Mouse (Mus musculus): Measurements from ENCODE around the gene E130308A19Rik. TPM values are rescaled to one million over a fixed set of nuclear protein-coding genes. Genes with fewer than 3 reads are reported as not detected.

The E130308A19Rik gene
- total RNA-seq, 2 experiments from 2014 or later: 14.7 to 19.0 TPM

DNA sequence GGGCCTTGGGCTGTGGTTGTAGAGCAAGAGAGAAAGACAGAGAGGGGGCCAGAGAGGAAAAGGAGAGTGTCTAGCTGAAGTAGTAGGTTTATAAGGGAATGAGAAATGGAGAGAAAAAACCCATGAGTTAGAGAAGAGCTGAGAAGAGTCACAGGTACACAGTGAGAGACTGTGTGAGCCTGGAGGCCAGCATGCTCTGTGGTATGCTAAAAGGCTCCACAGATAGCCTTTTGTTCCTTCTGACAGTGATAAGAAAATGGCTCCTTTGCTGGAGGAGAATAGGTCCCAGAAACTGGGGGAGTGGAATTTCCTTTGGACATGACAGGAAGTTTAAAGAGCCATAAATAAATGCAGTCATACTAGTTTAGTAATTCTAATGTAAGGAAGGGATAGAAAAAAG is 13.2 kb downstream of the E130308A19Rik start:
- DNase-seq: no peak

DNA sequence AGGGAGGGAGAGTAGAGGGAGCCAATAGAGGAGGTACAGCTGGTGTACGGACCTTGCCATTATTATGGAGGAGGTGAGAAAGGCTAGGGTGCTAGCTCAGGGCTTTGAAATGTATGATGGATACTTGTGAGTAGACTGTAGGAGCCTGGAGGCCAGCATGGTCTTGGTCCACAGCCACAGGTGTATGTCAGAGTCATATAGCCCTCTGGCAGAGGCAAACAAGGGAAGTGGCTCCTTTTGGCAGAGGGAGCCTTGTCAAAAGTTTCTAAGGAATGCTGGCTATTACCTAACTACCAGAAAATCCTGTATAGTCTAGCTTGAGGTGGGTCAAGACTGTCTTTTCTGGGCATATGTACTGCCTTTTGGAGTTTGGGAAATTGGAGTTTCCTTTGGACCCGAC is 14.7 kb downstream of the E130308A19Rik start:
- DNase-seq: no peak

DNA sequence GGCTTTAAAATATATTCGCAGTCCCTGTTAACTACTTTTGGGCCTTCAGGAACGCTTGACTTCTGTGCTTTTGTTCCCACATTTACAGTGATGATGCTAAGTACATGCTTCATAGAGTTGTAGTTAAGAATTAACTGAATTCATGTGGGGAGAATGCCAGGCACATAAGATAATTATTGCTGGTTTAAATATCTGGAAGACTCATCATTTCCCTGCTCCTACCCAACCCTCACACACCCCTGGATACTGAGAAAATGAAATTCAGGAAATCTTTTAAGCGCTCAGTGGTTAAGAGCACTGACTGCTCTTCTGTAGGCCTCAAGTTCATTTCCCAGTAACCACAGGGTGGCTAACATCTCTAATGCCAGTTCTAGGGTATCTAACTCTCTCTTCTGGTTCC is 16.0 kb downstream of the E130308A19Rik start:
- DNase-seq: no peak

DNA sequence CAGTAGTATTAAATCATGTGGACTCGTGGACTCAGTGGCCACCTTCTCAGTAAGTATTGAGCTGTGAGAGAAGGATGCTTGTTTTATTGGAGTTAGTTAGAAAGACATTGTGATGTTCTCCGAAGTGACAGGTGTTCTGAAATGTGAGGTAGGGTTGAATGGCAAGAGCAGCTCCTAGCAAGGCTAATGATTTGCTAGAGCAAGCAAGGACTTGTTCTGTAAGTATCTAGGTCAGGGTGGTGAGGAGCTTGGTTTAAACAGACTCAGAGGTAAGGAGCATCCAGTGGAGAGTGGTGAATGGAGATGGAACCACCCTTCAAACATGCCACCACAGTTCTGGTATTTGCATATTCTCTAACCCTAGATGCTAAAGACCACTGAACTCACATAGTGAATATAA is 16.6 kb downstream of the E130308A19Rik start:
- no peak for DNase-seq

DNA sequence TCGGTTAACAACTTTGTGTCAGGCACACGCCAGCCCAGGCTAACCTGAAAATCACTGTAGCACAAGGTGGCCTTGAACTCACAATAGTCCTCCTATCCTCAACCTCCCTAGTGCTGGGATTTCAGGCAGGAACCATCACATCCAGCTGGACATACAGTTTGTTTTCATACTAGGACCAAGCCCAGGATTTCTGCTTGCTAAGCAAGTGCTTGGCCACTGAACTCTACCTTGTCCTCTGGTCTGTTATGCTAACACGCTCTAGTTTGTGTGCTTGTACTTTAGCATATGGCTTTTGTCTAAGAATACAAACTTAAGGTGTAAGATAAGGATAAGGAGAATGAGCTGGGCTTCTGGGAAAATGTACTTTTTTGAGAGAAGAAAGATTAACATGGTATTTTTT is 18.4 kb downstream of the E130308A19Rik start:
- no peak for DNase-seq

DNA sequence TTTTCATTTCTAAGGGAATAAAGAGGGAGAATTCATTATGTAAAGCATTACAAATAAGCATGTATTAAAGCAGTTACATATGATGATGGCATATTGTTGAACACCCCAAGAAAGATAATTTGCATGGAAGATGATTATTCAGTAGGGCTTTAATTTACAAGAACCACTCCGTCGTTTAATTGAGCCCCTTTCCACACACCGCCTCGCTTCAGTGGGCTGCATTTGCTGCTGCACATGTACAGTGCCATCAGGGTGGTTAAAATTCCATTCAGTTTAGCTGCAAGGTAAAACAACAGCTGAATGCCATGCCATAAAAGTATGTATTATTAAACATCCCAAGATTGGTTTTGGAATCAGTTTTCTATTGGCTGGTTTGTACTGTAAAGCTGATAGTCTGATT is 19.0 kb downstream of the E130308A19Rik start:
- DNase-seq: no peak

DNA sequence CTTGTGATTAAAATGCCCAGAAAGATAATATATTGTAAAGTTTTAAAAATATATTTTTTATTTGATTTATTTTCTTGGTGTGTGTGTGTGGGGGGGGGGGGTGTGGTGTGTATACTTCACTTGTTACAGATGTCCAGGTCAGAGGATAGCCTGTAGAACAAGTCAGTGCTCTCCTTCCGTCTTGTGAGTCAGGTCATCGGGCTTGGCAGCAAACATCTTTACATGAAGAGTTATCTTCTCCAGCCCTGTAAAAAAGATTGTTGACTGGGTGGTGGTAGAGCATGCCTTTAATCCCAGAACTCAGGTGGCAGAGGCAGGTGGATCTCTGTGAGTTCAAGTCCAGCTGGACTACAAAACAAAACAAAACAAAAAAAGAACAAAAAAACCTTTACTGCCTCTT is 19.6 kb downstream of the E130308A19Rik start:
- no peak for DNase-seq

DNA sequence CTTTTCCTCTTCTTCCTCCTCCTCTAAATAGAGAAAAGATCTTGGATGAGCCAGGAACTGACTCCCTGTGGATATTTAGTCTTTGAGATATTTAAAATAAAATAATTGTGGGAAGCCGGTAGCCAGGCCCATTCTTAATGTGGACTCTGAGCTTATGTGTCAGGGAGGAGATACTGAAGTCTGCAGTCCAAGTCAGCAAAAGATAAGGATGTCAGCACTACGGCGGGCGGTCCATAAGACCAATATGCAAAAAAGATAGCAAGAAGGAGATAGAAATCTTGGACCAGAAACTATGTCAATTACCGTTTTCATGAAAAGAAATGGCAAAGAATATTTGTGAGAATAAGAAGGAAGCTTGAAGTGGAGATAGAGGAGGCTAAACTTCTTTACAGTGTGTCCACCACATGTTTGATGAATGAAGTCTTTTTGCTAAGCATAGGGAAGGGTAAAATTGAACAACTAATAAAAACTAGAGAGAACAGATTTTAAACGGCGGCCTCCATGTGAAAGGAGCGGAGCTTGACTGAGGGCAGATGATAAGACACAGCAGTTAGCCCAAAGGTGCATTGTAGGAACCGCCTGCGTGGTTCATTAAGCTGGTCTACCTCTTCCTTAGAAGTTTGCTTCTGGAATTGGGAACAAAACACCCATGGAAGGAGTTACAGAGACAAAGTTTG is 20.1 kb downstream of the E130308A19Rik start:
- no peak for DNase-seq

DNA sequence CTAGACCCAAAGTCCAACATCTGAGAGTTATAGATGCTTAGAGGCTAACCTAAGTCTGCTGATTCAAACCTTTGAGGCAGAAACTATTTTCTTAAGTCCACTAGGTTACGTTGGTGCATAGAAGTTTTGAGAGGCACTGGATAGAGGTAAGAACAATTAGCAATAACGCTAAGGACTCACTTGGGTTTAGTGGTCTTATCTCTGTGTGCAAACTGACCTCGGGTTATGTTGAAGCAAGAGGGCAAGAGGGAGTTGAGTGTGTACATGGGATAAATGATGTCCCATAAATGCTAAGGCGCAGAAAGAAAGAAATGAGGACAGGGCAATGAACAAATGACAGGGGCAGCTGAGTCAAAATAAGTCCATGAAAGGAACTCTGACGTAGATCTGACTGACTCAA is 23.1 kb downstream of the E130308A19Rik start:
- no peak for DNase-seq

DNA sequence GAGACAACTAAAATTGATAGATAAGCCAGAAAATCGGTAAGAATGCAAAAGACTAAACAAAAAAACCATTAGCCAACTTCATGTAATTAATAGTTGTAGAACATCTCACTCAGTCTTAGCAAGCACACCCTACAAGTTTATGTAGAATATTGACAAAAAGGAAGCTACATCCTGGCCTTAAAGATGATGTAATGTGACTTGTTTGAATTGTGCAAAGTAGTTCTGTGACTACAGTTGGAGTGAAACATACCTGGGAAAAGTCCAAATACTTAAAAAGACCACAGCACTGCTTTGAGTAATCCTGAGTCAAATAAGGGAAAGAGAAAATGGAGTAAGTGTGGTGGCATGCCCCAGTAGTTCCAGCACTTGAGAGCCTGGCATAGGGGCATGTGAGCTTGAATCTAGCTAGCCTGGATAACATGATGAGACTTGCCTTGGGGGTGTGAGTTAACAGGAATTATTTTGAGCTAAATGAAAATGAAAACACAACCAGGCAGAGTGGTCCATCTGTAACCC is 26.2 kb downstream of the E130308A19Rik start:
- DNase-seq: no peak

DNA sequence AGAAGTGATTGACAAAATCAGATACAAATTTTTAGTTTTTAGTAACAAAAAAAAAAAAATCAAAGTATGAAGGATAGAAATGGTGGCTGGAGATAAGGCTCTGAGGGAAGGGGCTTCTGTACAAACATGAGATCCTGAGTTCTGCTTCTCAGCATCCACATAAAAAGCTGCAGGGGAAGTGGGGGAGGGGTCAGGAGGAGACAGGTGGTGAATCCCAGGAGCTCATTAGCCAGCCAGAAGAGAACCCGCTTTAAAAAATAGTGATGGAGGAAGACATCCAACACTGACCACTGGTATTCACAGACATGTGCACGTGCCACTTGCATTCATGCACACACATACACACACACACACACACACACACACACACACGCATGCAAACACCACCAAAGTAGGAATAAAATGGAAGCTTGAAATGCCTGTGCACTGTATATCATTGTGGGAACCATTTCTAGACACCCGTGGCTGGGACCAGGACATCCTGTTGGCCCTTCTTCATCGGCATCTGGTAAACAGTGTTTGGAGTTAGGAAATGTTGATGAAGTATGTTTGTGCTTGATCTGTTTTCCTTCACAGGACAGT is 30.1 kb downstream of the E130308A19Rik start:
- DNase-seq: no peak

DNA sequence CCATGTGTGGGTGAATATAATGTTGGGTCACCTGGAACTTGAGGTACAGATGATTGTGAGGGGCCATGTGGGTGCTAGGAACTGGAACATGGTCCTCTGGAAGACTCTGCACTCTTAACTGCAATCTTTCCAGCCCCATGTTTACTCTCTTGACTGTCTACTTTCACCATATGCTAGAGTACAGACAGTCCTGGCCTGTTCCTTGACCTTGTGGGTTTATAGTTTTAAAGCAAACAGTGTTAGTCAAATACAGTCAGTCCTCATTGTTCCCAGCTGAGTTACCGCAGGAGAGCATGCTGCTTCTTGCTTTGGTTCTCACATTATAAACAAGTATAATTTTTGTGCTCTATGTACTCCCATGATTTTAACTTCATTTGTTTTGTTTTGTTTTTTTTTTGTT is 36.2 kb downstream of the E130308A19Rik start:
- DNase-seq: no peak

DNA sequence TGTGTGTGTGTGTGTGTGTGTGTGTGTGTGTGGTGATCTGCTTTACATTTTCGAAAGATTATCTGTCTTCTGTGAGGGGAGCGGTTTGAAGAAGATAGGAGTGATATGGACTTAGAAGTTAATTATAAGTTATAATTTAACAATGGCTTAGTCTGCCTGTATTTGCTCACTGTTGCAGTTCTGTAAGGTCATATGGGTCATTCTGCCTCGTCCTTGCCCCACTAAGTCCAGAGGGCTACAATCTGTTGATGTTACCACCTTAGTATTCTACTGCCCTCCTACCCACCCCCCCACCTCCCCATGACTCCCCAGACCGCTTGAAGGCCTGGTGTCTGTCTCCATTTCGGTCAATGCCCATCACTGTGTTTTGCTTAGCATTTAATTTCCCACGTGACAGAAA is 37.4 kb downstream of the E130308A19Rik start:
- DNase-seq: no peak

DNA sequence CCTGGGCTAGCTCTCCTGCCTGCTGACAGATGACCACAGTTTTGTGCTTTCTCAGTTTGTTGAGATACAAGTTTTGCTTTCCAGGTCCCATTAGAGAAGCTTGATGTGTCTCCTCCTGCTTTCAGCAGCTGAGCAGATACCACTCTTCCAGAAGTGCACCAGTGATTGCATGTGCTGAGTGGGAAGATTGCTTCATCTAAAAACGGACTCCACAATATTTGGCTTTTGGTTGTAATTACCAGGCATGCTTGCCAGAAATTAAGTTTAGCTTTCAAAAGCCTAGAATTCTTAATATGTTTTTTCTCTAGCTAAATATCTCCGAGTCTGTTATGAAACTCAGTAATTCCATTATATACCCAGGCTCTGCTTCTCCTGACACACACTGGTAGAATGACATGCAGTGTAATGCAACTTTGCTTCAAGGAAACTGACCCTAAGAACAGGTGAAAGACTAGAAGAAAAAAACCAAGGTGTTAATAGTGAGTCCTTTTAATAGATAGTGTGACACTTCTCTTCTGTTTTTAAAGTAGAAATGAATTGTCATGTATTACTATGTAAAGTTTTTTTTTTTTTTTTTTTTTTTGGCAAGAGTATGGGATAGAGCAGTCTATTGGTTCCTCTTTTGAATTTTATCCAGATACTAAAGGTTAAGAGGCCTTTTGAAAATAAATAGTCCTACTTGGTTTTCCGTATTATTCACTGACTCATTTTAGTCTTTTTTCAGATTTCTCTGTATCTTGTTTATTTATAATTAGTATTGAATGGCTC is 40.7 kb downstream of the E130308A19Rik start:
- DNase-seq: no peak

DNA sequence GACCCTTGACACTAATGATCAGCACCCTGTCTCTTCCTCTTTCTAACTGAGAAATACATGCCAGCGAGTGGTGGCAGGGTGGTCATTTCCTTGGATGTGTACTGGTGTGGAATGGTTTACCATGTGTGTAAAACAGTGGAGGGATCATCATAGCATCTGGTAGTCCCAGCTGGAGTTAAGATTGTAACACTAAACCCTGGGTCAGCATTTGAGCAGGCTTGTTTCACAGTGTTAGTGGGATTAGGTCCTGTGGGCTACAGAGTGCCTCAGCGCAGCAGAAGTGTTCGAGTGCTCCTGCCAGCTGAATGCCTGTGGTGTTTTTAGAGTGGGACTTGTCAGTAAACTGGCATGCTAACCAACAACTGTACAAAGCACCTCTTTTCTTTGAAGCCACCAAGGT is 42.0 kb downstream of the E130308A19Rik start:
- DNase-seq: no peak

DNA sequence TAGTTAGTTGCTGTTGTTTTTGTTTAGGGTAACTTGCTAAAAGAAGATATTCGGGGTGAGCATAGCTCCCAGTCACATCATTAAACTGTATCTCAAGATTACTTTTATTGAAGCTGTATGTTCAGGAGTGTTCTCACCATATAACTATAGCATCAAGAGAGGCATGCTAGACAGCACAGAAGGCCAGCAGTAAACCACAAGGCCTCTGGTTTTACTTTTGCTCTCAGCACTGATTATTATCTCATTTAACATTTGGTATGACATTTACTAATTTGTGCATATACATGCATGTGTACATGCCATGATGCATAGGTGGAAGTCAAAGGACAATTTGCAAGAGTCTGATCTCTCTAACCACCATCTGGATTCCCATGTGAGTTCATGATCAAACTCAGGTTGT is 43.1 kb downstream of the E130308A19Rik start:
- DNase-seq: no peak

DNA sequence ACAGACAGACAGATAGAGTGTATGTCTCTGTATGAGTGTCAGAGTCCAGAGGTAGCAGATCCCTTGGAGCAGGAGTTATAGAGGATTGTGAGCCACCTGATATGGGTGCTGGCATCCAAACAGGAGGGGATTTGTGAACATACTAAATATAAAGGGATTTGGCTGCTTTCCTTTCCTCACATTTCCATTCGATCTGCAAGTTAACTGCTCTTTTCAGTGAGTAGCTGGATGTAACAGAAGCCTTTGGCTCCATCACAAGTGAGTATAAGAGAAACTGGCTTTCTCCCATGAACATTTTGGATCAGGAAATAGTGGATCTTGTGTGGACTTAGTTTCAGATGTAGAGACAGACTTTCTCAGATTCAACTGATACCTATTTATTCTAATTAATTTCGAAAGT is 44.0 kb downstream of the E130308A19Rik start:
- DNase-seq: no peak

DNA sequence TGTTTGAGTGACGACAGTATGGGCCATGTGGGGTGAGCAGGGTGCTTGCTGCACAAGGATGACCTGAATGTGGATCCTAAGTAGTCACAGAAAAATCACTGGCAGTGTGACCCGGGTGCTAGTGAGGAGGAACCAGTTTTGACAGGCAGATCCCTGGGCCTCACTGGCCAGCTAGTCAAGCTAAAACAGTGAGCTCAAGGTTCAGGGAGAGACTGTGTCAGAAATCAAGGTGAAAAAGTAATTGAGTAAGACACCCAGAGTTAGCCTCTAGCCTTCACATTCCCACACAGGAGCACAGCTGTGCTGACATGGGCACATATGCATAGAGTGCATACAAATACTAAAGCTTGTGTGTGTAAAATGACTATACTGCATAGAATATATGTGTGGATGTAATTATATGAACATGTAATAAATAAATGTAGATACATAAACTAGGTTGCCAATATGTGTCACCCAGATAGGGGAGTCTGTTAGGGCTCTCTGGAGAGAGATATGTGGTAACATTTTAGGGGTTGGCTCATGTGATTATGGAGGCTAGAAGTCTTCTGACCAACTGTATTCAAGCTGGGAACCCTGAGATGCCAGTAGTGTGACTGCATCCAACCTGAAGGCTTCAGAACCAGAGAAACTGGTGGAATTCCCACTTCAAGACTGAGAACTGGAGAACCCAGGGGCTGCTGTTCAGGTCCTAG is 47.6 kb downstream of the E130308A19Rik start:
- no peak for DNase-seq

DNA sequence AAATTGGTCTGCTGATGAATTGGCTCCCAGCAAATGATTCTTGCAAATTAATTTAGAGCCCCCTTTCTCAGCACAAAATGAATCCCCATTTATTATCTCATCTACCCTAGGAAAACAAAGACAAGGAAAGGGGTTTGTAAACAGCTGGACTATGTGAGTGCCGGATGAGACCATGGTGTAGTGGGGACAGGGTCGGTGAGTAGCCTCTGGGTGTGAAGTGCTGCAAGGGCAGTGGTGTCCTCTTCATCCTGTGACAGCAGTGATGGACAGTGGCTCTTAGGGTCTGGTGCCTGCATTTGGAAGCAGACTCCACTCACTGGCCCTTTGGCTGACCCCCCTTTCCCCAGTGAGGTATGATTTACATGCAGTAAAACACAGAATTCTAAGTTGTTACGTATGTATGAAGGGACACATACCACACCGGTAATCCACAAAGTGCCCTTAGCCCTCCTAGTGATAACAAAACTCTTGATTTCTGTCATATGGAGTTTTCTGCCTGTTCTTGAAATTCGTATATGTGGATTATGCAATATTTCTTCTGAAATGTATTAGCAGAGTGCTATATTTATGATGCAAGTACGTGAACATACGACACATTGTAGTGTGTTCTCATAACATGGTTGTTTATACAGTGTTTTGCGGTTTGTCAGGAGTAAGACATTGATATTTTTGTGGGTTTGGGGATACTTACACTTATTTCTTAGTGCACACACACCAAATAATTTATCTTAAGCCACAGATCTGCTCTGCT is 49.1 kb downstream of the E130308A19Rik start:
- no peak for DNase-seq

DNA sequence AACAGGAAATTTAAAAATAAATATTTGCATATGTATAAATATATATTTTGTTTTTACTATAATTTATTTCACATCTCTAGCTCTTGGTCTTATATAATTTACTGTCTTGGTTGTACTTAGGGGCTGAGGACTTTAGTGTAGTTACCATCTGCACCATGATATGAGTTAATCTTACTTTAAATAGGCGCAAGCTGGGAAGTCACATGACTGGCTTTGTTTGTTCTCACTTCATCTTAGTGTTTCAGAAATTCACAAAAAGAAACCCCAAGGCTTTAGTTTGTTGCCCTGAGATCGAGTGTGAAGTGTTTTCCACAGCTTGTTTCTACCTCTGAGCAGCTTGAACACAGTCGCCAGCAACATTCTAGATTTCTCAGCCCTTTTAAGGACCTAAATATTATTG is 49.7 kb downstream of the E130308A19Rik start:
- DNase-seq: no peak

DNA sequence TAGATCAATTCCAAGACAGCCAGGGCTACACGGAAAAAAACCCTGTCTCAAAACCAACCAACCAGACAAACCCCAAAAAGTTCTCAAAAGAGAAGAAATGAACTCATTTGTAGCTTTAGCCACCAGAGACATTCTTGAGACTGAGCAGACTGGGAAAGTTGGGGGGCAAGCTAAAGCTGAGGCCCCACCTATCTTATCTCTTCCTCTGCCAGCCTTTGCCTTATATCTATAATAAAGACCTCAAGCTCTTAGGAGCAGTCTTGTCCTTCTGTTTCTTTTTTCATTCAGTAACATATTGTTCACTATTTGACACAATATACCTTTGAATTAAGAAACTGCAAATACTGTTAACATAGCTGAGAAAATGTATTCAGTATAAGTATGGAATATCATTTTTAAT is 55.4 kb downstream of the E130308A19Rik start:
- DNase-seq: no peak

DNA sequence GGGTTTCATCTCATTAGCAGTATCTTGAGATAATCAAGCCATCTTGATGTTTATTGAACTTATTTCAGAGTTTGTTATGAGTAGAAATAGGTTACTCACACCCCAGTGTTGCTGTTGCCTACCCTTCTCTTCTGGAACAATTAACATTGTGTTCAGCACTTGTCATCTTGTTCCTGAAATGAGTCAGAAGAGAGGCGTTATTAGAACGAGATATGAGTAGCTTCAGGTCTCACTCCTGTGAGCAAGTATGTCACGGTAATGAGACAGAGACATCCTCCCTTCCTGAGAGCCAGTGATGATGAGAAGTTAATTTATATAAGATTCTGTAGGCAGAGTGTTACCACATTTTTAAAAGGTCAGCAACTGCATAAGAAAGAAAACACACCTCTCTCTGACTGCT is 56.5 kb downstream of the E130308A19Rik start:
- no peak for DNase-seq

Data from adrenal gland, postnatal 10 days (tissue).